Mouse (Mus musculus) megakaryocyte-erythroid progenitor cell, adult 5-6 weeks (primary cell): ENCODE data around the gene Nfya. TPM values are rescaled to one million over a fixed set of nuclear protein-coding genes. Genes with fewer than 3 reads are reported as not detected.
"Not testable (repeated sequence)": the region's sequence is repeated elsewhere in the genome, so short reads cannot be mapped to it uniquely, and the experiment has no call there.

Source experiments
- ATAC-seq: replicated peaks from 2 replicates; pipeline ENCODE4 v1.8.0; 2016; ENCODE audit warnings: mild to moderate bottlenecking, inconsistent platforms; ENCODE audit not compliant: severe bottlenecking, poor library complexity, low FRiP score, low TSS enrichment
- total RNA-seq, 2 experiments: library from RNA; stranded (forward) in 1 of 2; stranded (reverse) in 1 of 2; fragments of 200-1000, 215-1000 nt in 1 of 2; fragments of >200 nt in 1 of 2; fragmentation: Nextera tagmentation in 1 of 2; gene quantifications; 2 replicates each; pipeline ENCODE4 v1.2.3; 2014 to 2017

Gene Nfya
- total RNA-seq, 2 experiments from 2014 or later: 55.7 to 89.3 TPM

DNA sequence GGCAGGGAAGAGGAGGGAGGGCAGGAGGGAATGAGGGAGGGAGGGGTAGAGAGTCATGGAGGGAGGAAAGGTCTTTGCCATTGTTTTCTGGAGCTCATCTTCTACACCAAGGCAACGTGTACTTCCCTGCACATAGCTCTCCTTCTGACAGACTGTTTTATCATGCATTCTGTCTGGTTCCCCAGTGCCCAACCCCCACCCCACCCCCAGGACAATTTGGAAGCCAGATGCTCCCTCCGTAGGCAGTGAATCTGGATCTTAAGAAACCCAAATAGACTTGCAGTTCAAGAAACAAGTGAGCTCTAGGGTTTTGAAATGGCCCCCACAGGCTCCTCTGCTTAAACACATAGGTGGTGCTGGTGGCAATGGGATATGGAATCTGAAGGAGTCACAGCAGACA, 51.8 kb downstream of the Nfya start:
- ATAC-seq: no peak

DNA sequence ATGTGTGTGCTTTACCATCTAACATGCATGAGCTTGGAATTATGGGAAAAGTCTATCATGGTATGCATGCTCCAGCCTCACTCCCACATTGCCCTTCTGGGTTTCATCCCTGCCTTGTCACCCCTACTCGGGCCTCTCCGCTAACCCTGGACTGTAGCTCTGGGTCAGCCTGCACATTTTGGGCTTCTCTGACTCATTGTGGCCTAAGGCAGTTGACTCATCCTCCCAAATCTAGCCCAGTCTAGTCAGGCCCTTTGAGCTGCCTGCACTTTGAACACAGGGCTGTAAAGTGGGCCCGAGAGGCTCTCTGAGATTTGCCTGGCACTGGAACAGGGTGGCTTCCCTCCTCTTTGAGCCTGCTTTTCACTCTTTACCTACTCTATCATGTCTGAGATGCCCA, 53.9 kb downstream of the Nfya start:
- no peak for ATAC-seq

DNA sequence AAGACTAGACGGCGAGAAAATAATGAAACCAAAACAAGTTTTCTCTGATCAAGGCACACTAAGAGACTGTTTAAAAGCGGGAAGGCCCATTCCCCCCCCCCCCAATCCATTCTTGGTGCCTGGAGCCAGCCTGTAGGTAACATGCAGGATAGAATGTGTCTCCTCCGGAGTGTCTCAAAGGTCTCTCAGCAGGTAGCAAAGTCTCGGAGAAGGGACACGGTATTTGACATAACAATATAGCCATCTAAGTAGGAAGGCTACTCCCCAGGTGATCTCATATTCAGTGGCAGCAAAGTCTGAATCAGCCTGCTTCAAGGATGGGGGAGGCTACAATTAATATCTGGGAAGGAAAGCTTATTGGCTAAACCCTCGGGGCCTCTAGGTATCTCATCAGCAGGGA, 56.7 kb downstream of the Nfya start:
- ATAC-seq: not testable (repeated sequence)

DNA sequence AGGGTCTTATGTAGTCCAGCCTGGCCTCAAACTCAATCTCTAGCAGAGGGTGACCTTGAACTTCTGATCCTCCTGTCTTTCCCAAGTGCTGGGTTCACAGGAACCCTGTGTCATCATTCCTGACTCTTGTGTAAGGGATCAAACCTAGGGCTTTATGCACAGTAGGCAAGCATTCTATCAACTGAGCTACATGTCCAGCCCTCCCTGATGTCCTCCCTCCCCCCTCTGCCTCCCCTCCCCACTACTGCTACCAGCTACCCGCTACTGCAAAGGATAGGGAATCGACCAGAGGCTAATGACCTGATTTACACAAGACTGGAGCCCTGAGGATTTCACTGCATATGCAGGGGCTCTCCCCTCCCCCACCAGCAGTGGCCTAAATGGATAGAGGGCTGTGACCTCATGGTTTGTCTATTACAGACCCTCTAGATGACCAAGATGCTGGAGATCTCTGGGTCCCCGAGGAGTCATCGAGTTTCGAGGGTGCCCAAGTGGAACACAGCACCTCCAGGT, 59.0 kb downstream of the Nfya start:
- ATAC-seq: no peak

DNA sequence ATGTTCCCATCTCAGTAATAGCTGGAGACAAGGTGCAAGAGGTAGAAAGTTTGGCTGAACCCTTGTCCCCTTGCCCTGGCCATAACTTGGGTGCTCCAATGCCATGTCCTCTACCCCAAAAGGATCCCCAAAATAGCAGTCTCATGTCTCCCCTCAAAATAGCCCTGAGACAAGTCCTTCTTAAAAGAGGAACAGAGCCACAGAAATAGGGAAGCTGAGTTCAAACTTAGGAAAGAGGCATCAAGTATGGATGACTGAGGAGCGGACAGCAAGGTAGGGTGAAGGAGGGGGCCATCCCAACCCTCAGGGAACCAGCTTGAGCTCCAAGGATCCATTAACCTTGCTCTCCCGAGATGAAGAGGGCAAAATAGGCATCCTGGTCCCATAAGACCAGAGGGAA, 62.4 kb downstream of the Nfya start:
- no peak for ATAC-seq

DNA sequence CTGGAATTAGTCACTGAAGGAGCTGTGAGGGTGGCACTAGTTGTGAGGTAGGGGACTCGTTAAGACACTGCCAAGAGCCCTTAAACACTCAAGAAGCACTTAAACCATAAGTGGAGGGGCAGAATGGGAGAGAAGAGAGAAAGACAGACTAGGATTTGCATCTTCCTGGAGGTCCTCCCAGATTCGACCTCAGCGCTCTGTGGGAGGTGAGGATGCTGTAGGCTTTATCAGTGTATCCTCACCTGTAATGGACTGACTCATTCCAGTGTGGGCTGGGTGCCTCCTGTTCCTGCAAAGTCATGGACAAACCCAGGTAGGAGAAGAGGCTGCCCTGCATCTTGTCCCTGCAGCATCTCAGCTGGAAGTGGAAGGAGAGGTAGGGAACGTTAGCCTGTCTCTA, 62.9 kb downstream of the Nfya start:
- no peak for ATAC-seq

DNA sequence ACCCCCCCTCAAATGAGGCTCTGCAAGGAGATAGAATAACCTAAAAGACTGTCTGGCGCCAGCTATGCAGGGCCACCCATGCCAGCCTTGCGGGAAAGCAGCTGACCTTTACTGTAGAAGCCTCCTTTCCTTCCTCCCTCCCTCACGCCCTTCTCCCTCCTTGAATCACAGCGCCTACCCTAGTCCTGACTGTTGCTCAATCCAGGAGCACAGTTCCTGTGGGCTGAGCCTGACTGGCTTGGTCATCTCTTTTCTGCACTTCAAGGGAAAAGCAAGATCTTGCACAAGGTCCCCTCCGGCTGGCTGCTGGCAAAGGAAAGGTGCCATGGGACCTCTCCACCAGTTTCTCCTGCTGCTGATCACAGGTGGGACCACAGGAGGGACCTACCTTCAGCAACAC, 63.5 kb downstream of the Nfya start, which contains the start of gene Trem2:
Trem2 (plus strand) TSS at position 171 of the 400 bp plus-strand sequence.
- ATAC-seq: no peak; the same call in 1 of the 2 replicates

DNA sequence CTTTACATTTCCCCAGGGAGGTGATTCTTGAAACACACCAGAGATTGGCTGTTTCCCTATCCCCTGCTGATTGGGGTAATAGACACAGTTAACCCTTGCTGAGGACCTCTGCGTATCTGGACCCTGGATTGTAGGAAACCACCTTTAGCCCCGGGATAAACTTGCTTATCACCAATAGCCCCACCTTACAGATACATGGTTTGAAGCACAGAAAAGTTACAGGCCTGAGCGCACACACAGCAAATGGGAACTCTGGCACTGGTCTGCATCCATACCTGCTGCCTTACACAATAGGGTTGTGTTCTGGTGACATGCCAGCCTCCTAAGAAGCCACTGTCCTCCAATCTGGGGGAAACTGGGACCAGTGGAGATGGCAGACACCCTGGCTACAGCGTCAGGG, 63.9 kb downstream of the Nfya start:
- no peak for ATAC-seq

DNA sequence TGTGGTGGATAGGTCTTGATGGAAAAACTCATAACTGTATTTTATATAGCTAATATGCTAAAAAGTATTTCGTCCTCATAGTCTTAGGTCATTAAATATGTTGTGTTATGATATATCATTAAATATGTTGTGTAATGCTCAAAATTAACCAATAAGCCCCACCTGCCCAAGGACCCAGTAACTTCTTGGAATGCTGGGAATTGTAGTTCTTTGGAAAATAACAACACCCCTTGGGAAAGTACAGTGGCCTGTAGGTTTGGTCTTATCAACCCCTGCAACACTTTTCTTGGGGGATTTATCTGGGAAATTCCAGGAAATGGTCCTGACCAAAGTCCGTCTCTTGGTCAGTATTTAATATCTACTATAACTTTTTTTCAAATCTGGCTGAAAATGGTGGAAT, 66.6 kb downstream of the Nfya start:
- no peak for ATAC-seq

DNA sequence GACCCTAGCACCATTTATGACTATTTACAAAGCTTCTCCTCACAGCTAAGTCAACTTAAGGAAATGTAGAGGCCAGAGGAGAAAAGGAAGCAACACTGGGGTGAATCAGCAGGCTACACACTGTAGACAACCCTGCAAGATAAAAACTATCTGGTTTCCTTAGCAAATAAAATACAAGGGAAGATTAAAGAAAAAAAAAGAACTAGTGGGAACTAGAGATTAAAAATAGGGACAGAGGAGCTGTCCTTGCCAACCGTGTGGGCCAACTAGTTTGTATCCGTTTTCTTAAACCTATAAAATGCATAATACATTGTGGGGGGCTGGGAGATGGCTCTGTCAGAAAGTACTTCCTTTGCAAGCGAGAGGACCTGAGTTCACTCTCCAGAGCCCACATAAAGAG, 67.8 kb downstream of the Nfya start:
- ATAC-seq: peak; percentile 54

DNA sequence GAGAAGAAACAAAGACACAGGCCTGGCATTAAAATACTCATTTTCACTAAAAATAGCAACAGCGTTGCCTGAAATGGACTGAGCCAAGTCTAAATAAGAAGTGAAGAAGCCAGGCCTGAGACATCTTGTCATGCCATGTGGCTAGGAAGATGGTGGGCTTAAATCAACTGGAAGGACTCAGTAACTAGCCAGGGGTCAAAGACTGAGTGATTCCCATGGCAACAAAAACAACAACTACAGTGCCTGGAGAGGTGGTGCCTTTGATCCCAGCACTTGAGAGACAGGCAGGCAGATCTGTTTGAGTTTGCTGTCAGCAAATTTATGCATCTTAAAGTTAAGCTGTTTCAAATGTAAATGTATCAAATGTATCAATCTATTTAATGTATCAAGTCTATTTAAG, 69.4 kb downstream of the Nfya start:
- no peak for ATAC-seq

Other genes with a start within 250 kb of the Nfya start
- not detected in 2 replicates for gene A530064D06Rik, start 242.6 kb downstream of the Nfya start, total RNA-seq (2014; fragmentation: Nextera tagmentation)
- gene A530064D06Rik, start 242.6 kb downstream of the Nfya start, total RNA-seq (2017): not detected in 2 replicates
- not detected in 2 replicates for gene Trem1, start 177.1 kb downstream of the Nfya start, total RNA-seq (2014; fragmentation: Nextera tagmentation)
- gene Trem1, start 177.1 kb downstream of the Nfya start, total RNA-seq (2017): 0.27 and 0.94 TPM in 2 replicates
- gene Trem3, start 162.1 kb downstream of the Nfya start, total RNA-seq (2014; fragmentation: Nextera tagmentation): 3.8 TPM in 1 of 2 replicates, not detected in the other
- 0.84 TPM in 1 of 2 replicates, not detected in the other for gene Trem3, start 162.1 kb downstream of the Nfya start, total RNA-seq (2017)
- gene Treml4, start 145.6 kb downstream of the Nfya start, total RNA-seq (2014; fragmentation: Nextera tagmentation): not detected in 2 replicates
- gene Treml4, start 145.6 kb downstream of the Nfya start, total RNA-seq (2017): 0.46 TPM in 1 of 2 replicates, not detected in the other
- gene Treml2, start 110.4 kb downstream of the Nfya start, total RNA-seq (2014; fragmentation: Nextera tagmentation): 39.3 and 64.8 TPM in 2 replicates
- 23.7 and 37.2 TPM in 2 replicates for gene Treml2, start 110.4 kb downstream of the Nfya start, total RNA-seq (2017)
- gene B430306N03Rik, start 93.8 kb downstream of the Nfya start, total RNA-seq (2014; fragmentation: Nextera tagmentation): 0.12 TPM in 1 of 2 replicates, not detected in the other
- 0.28 TPM in 1 of 2 replicates, not detected in the other for gene B430306N03Rik, start 93.8 kb downstream of the Nfya start, total RNA-seq (2017)
- gene Trem2, start 63.5 kb downstream of the Nfya start, total RNA-seq (2014; fragmentation: Nextera tagmentation): not detected in 2 replicates
- 0.19 TPM in 1 of 2 replicates, not detected in the other for gene Trem2, start 63.5 kb downstream of the Nfya start, total RNA-seq (2017)
- gene Treml1, start 50.0 kb downstream of the Nfya start, total RNA-seq (2014; fragmentation: Nextera tagmentation): 1.0 and 1.7 TPM in 2 replicates
- 5.2 and 12.9 TPM in 2 replicates for gene Treml1, start 50.0 kb downstream of the Nfya start, total RNA-seq (2017)
- gene Oard1, start 108 bp upstream of the Nfya start, total RNA-seq (2014; fragmentation: Nextera tagmentation): 56.0 and 61.4 TPM in 2 replicates
- 76.9 and 90.2 TPM in 2 replicates for gene Oard1, start 108 bp upstream of the Nfya start, total RNA-seq (2017)
- 1.7 TPM in 1 of 2 replicates, not detected in the other for gene Apobec2, start 23.0 kb upstream of the Nfya start, total RNA-seq (2014; fragmentation: Nextera tagmentation)
- gene Apobec2, start 23.0 kb upstream of the Nfya start, total RNA-seq (2017): 0.30 TPM in 1 of 2 replicates, not detected in the other
- 192 and 203 TPM in 2 replicates for gene Tspo2, start 41.6 kb upstream of the Nfya start, total RNA-seq (2014; fragmentation: Nextera tagmentation)
- gene Tspo2, start 41.6 kb upstream of the Nfya start, total RNA-seq (2017): 86.3 and 160 TPM in 2 replicates
- 4.2 and 7.1 TPM in 2 replicates for gene Unc5cl, start 45.0 kb upstream of the Nfya start, total RNA-seq (2014; fragmentation: Nextera tagmentation)
- 5.1 and 5.7 TPM in 2 replicates for gene Unc5cl, start 45.0 kb upstream of the Nfya start, total RNA-seq (2017)